Comparison of ENCODE assay signal across 10 mouse cellular contexts in genomic region chr7:91856931-91857330, GRCm38 (mm10).
"Had no signal": no experiment of that assay in that cellular context is flagged by ENCODE, and none has a peak within 500 bp of the region (broad histone marks: within the 10 kb centered on the region; RNA-seq: fewer than 3 reads in every experiment).

No protein-coding gene starts in this region.

- H3K27ac ChIP-seq: limb, embryonic 15.5 days; liver, embryonic 12.5 days; midbrain, embryonic 15.5 days; neural tube, embryonic 12.5 days; stomach, postnatal 0 days had no signal

- H3K9ac ChIP-seq: limb, embryonic 15.5 days; liver, embryonic 12.5 days; midbrain, embryonic 15.5 days; neural tube, embryonic 12.5 days had no signal

- H3K36me3 ChIP-seq: limb, embryonic 15.5 days; liver, embryonic 12.5 days; midbrain, embryonic 15.5 days; neural tube, embryonic 12.5 days had no signal

- H3K4me3 ChIP-seq: limb, embryonic 15.5 days; liver, embryonic 12.5 days; megakaryocyte, embryonic 14.5 days; midbrain, embryonic 15.5 days; neural tube, embryonic 12.5 days had no signal

- ATAC-seq: intestine, embryonic 16.5 days; liver, embryonic 12.5 days; midbrain, embryonic 15.5 days had no signal

- H3K4me1 ChIP-seq: limb, embryonic 15.5 days; liver, embryonic 12.5 days; megakaryocyte, embryonic 14.5 days; midbrain, embryonic 15.5 days; neural tube, embryonic 12.5 days had no signal

- H3K9me3 ChIP-seq: limb, embryonic 15.5 days; liver, embryonic 12.5 days; midbrain, embryonic 15.5 days; neural tube, embryonic 12.5 days had no signal

- H3K4me2 ChIP-seq: limb, embryonic 15.5 days; liver, embryonic 12.5 days; midbrain, embryonic 11.5 days; midbrain, embryonic 15.5 days; neural tube, embryonic 12.5 days had no signal

- DNase-seq: kidney, postnatal 10 days; kidney, postnatal 4 days had no signal

- H3K27me3 ChIP-seq: limb, embryonic 15.5 days; liver, embryonic 12.5 days; megakaryocyte, embryonic 14.5 days; midbrain, embryonic 15.5 days; neural tube, embryonic 12.5 days had no signal
